In genomic region chr6:90450179-90450578, GRCm38 (mm10) we compare ENCODE assay signal across 10 mouse cellular contexts. TPM values are rescaled to one million over a fixed set of nuclear protein-coding genes. Genes with fewer than 3 reads are reported as not detected.
DNase-seq lines count a peak whose midpoint lies in the region; ATAC-seq and TF ChIP-seq lines count a peak whose summit lies in the region.
"Had no signal": no experiment of that assay in that cellular context is flagged by ENCODE, and none has a peak within 500 bp of the region (broad histone marks: within the 10 kb centered on the region; RNA-seq: fewer than 3 reads in every experiment).

No protein-coding gene starts in this region.

- no peak overlapping the region for H3K27ac ChIP-seq in heart, embryonic 11.5 days (ENCODE audit: low read depth, low read length)
- no peak overlapping the region for H3K27ac ChIP-seq in heart, embryonic 16.5 days (ENCODE audit: low read length)
- H3K27ac ChIP-seq in midbrain, postnatal 0 days (ENCODE audit: low read depth, low read length) = no peak overlapping the region
- H3K27ac ChIP-seq: liver, embryonic 13.5 days had no signal

- no peaks in the 10 kb centered on the region for H3K36me3 ChIP-seq in heart, embryonic 11.5 days (ENCODE audit: control insufficient read depth, insufficient read depth, low read length)
- no peaks in the 10 kb centered on the region for H3K36me3 ChIP-seq in heart, embryonic 16.5 days (ENCODE audit: control insufficient read depth, insufficient read depth)
- H3K36me3 ChIP-seq in midbrain, postnatal 0 days (ENCODE audit: insufficient read depth, low read length) = no peaks in the 10 kb centered on the region
- H3K36me3 ChIP-seq: liver, embryonic 13.5 days had no signal

- H3K4me3 ChIP-seq in heart, embryonic 11.5 days (ENCODE audit: low read depth, low read length) = no peak overlapping the region
- H3K4me3 ChIP-seq in heart, embryonic 16.5 days (ENCODE audit: low read length) = no peak overlapping the region
- no peak overlapping the region for H3K4me3 ChIP-seq in midbrain, postnatal 0 days (ENCODE audit: low read depth, low read length)
- H3K4me3 ChIP-seq: liver, embryonic 13.5 days had no signal

- H3K4me1 ChIP-seq in heart, embryonic 11.5 days (ENCODE audit: control insufficient read depth, insufficient read depth, low read length) = no peaks in the 10 kb centered on the region
- H3K4me1 ChIP-seq in heart, embryonic 16.5 days (ENCODE audit: control insufficient read depth, insufficient read depth, low read length) = peaks cover 8% of the 10 kb centered on the region
- H3K4me1 ChIP-seq in midbrain, postnatal 0 days (ENCODE audit: insufficient read depth, low read length) = no peaks in the 10 kb centered on the region
- H3K4me1 ChIP-seq: liver, embryonic 13.5 days had no signal

- H3K27me3 ChIP-seq in heart, embryonic 11.5 days (ENCODE audit: control insufficient read depth, insufficient read depth, low read length) = no peaks in the 10 kb centered on the region
- no peaks in the 10 kb centered on the region for H3K27me3 ChIP-seq in heart, embryonic 16.5 days (ENCODE audit: control insufficient read depth, insufficient read depth, low read length)
- H3K27me3 ChIP-seq in midbrain, postnatal 0 days (ENCODE audit: insufficient read depth, low read length) = no peaks in the 10 kb centered on the region
- H3K27me3 ChIP-seq: liver, embryonic 13.5 days; Patski had no signal

- H3K9ac ChIP-seq in heart, embryonic 11.5 days (ENCODE audit: low read depth, low read length) = no peak overlapping the region
- no peak overlapping the region for H3K9ac ChIP-seq in heart, embryonic 16.5 days (ENCODE audit: low read length)
- H3K9ac ChIP-seq in midbrain, postnatal 0 days (replicated peaks; ENCODE audit: low read length, poor library complexity, severe bottlenecking) = no peak overlapping the region
- H3K9ac ChIP-seq: liver, embryonic 13.5 days had no signal

- 20% methylated on average over 7 of the region's 7 CpGs for WGBS in heart, embryonic 11.5 days (ENCODE audit: insufficient replicate concordance)
- 14% methylated on average over 7 of the region's 7 CpGs for WGBS in heart, embryonic 16.5 days
- 34% methylated on average over 7 of the region's 7 CpGs for WGBS in midbrain, postnatal 0 days

- peak; percentile 98 for DNase-seq in heart, adult 11 months
- peak; percentile 84 for DNase-seq in adrenal gland, adult 2 months
- DNase-seq in embryo, embryonic 10.5 days (ENCODE audit: low spot score) = peak; percentile 87
- peak; percentile 73 to 88 for DNase-seq in layer of hippocampus, postnatal 14 days (ENCODE audit: low spot score in 2 of 2)
- peak; percentile 81 for DNase-seq in midbrain, postnatal 0 days (ENCODE audit: low spot score)
- peak; percentile 72 for DNase-seq in thymus, postnatal 4 days
- DNase-seq: liver, embryonic 13.5 days had no signal

- ATAC-seq in heart, embryonic 11.5 days (replicated peaks; ENCODE audit: insufficient number of reproducible peaks, low FRiP score, low TSS enrichment) = no peak
- ATAC-seq in heart, embryonic 16.5 days (replicated peaks; ENCODE audit: extremely low read depth, insufficient read depth, low FRiP score) = peak; percentile 58
- ATAC-seq in midbrain, postnatal 0 days (ENCODE audit: low FRiP score) = 0 out of 2 replicates have a peak, but pooled peaks have one; percentile 26
- ATAC-seq: Patski had no signal

- TF ChIP-seq CTCF in midbrain, postnatal 0 days (IDR thresholded peaks at IDR 0.05) = peak; percentile 73

- no peak overlapping the region for H3K4me2 ChIP-seq in heart, embryonic 11.5 days
- no peak overlapping the region for H3K4me2 ChIP-seq in heart, embryonic 16.5 days (ENCODE audit: low read depth, low read length)
- no peak overlapping the region for H3K4me2 ChIP-seq in midbrain, postnatal 0 days (ENCODE audit: low read depth, low read length, poor library complexity, severe bottlenecking)
- H3K4me2 ChIP-seq: liver, embryonic 13.5 days had no signal

- H3K9me3 ChIP-seq in heart, embryonic 11.5 days (replicated peaks; ENCODE audit: control insufficient read depth, low read length) = no peaks in the 10 kb centered on the region
- H3K9me3 ChIP-seq in heart, embryonic 16.5 days (replicated peaks; ENCODE audit: control insufficient read depth, low read length) = no peaks in the 10 kb centered on the region
- no peaks in the 10 kb centered on the region for H3K9me3 ChIP-seq in midbrain, postnatal 0 days (ENCODE audit: low read length)
- H3K9me3 ChIP-seq: liver, embryonic 13.5 days had no signal

RNA-seq across cellular contexts. Expression of gene Klf15, which starts 12.2 kb away (rescaled TPM):
- 6.0 and 6.2 TPM in 2 replicates for polyA plus RNA-seq in heart, embryonic 11.5 days (2014; fragmentation: Nextera tagmentation; extraction: Ambion mirVana)
- total RNA-seq in adrenal gland, adult 2 months (2021) = 10 to 100 TPM; 32.6 to 43.7 TPM
- polyA plus RNA-seq in adrenal gland, adult 2 months (2012; rRNA removed) = 73.8 and 79.8 TPM in 2 replicates
- 28.2 and 28.7 TPM in 2 replicates for polyA plus RNA-seq in heart, embryonic 16.5 days (2015; fragmentation: Nextera tagmentation; extraction: Ambion mirVana)
- 10 to 100 TPM; 25.5 to 28.5 TPM for total RNA-seq in layer of hippocampus, postnatal 14 days (2021)
- 34.2 and 35.1 TPM in 2 replicates for total RNA-seq in midbrain, postnatal 0 days (2014; rRNA removed)
- 20.6 and 22.3 TPM in 2 replicates for polyA plus RNA-seq in midbrain, postnatal 0 days (2015; fragmentation: Nextera tagmentation; extraction: Ambion mirVana)

RNA-seq across cellular contexts. Expression of gene Cfap100, which starts 21.6 kb away (rescaled TPM):
- polyA plus RNA-seq in heart, embryonic 11.5 days (2014; fragmentation: Nextera tagmentation; extraction: Ambion mirVana) = 0.15 TPM in 1 of 2 replicates, not detected in the other
- 1 to 10 TPM in 1 of 2 experiments, under 1 TPM in 1; 0.76 to 1.4 TPM for total RNA-seq in adrenal gland, adult 2 months (2021)
- 0.03 and 0.33 TPM in 2 replicates for polyA plus RNA-seq in adrenal gland, adult 2 months (2012; rRNA removed)
- polyA plus RNA-seq in heart, embryonic 16.5 days (2015; fragmentation: Nextera tagmentation; extraction: Ambion mirVana) = 0.50 and 0.62 TPM in 2 replicates
- 10 to 100 TPM in 1 of 2 experiments, 1 to 10 TPM in 1; 9.8 to 10.4 TPM for total RNA-seq in layer of hippocampus, postnatal 14 days (2021)
- total RNA-seq in midbrain, postnatal 0 days (2014; rRNA removed) = 3.5 and 22.7 TPM in 2 replicates
- 7.9 TPM in 2 replicates for polyA plus RNA-seq in midbrain, postnatal 0 days (2015; fragmentation: Nextera tagmentation; extraction: Ambion mirVana)
- polyA plus RNA-seq: liver, embryonic 13.5 days had no signal

RNA-seq across cellular contexts. Expression of gene Aldh1l1, which starts 36.0 kb away (rescaled TPM):
- polyA plus RNA-seq in heart, embryonic 11.5 days (2014; fragmentation: Nextera tagmentation; extraction: Ambion mirVana) = 1.00 and 1.2 TPM in 2 replicates
- total RNA-seq in adrenal gland, adult 2 months (2021) = 100 to 1,000 TPM; 136 to 202 TPM
- polyA plus RNA-seq in adrenal gland, adult 2 months (2012; rRNA removed) = 83.4 and 111 TPM in 2 replicates
- polyA plus RNA-seq in heart, embryonic 16.5 days (2015; fragmentation: Nextera tagmentation; extraction: Ambion mirVana) = 4.6 and 6.5 TPM in 2 replicates
- total RNA-seq in layer of hippocampus, postnatal 14 days (2021) = 10 to 100 TPM; 42.9 to 45.0 TPM
- total RNA-seq in midbrain, postnatal 0 days (2014; rRNA removed) = 111 and 125 TPM in 2 replicates
- 83.8 and 101 TPM in 2 replicates for polyA plus RNA-seq in midbrain, postnatal 0 days (2015; fragmentation: Nextera tagmentation; extraction: Ambion mirVana)

Comparison
In these comparisons a context has a peak if more than half of its experiments do, and no peak if none do; other contexts are left out.
1. RNA of gene Aldh1l1, which starts 36.0 kb away (polyA plus RNA-seq): 83.4 to 111 TPM in adrenal gland, adult 2 months and 83.8 to 101 TPM in midbrain, postnatal 0 days; 4.6 to 6.5 TPM in heart, embryonic 16.5 days and 1.00 to 1.2 TPM in heart, embryonic 11.5 days; every median in the first group is over 10 times any median in the second.
2. Peak in every context shown above with its lines, with median percentiles within 50 percentile points of each other: DNase-seq.